Mouse (Mus musculus): ENCODE measurements around the gene Gcc2.

DNA sequence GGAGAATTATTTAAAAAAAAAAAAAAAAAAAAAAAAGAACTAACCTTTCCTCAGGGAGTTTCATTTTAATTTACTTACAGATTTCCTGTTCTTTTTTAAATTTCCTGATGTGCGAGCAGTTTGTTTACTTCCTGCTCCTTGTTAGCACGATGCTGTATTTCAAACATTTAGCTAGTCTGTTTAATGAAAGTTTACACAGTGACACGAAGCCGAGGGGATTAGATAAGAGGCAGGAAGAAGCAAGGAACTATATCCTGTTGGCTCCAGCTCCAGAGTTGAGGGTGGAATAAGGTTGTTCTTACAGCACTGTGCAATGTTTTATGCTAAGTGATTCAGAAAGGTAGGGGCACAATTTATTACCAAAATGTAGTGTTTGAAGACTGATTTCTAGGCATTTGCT is 657 bp downstream of the Gcc2 start:
- TF ChIP-seq GATA1 (IDR thresholded peaks at IDR 0.05; ENCODE audit: borderline replicate concordance, low read length) (no peak), FLI1 (IDR thresholded peaks at IDR 0.05; ENCODE audit: low read length) (no peak)
